Mouse (Mus musculus): ENCODE measurements at regions not wholly inside any gene's neighbourhood (a gene's known extent, or its start where the extent isn't known, plus 50 kb on each side); places are given as distances from the start of the nearest gene placed in this dataset.
"Not testable (repeated sequence)": the region's sequence is repeated elsewhere in the genome, so short reads cannot be mapped to it uniquely, and the experiment has no call there.

GRCm38 (mm10) chr6:67895858-67896257 is 360.3 kb upstream of the Tacstd2 start (continued):
- TF ChIP-seq MAX (IDR thresholded peaks at IDR 0.05; ENCODE audit: low read length) (no peak), MXI1 (IDR thresholded peaks at IDR 0.05; ENCODE audit: low read depth, low read length) (no peak), HCFC1 (IDR thresholded peaks at IDR 0.05; ENCODE audit: low read depth, low read length) (no peak), MAZ (IDR thresholded peaks at IDR 0.05; ENCODE audit: low read depth, low read length) (no peak), JUND (conservative IDR thresholded peaks at IDR 0.05; ENCODE audit: low read depth, low read length) (no peak)

GRCm38 (mm10) chr6:67887586-67887985 is 352.0 kb upstream of the Tacstd2 start:
- no peak for TF ChIP-seq NELFE (IDR thresholded peaks at IDR 0.05; ENCODE audit: low read depth, low read length)
- no peak for TF ChIP-seq TBP (conservative IDR thresholded peaks at IDR 0.05; ENCODE audit: low read depth, low read length)
- TF ChIP-seq MAX (IDR thresholded peaks at IDR 0.05; ENCODE audit: low read length) = no peak
- no peak for TF ChIP-seq POLR2A (IDR thresholded peaks at IDR 0.05; ENCODE audit: low read depth, low read length)
- H3K36me3 ChIP-seq (replicated peaks in 1 of 2; ENCODE audit: control insufficient read depth in 1 of 2, insufficient read depth in 1 of 2, low read length in 1 of 2) = no peaks in the 10 kb centered on the region
- no peaks in the 10 kb centered on the region for H3K4me1 ChIP-seq (ENCODE audit: control insufficient read depth in 1 of 2, insufficient read depth in 2 of 2)
- H3K79me2 ChIP-seq (replicated peaks; ENCODE audit: control insufficient read depth, extremely low read depth, insufficient read depth, poor library complexity, severe bottlenecking) = no peaks in the 10 kb centered on the region
- no peak overlapping the region for H3K27ac ChIP-seq (ENCODE audit: insufficient read depth, low read depth)
- no peaks in the 10 kb centered on the region for H3K9me3 ChIP-seq (replicated peaks; ENCODE audit: low read length)
- no peak overlapping the region for H3K4me2 ChIP-seq (ENCODE audit: insufficient read depth, low read depth, poor library complexity, severe bottlenecking)
- in situ Hi-C loops (cut with MboI; ENCODE audit: low pct_ligation_motif_present, low pct_unique_long_range_greater_than_20kb, low sequenced_read_pairs) = no loop called here
- no peak overlapping the region for H3K4me3 ChIP-seq (replicated peaks in 1 of 3; ENCODE audit: low read depth in 2 of 3, low read length in 2 of 3, poor library complexity in 1 of 3)
- H3K9ac ChIP-seq (ENCODE audit: insufficient read depth, low read depth) = no peak overlapping the region
- no peaks in the 10 kb centered on the region for H3K27me3 ChIP-seq (replicated peaks)
- DNase-seq (ENCODE audit: extremely low read depth) = no peak
- dilution Hi-C loops (cut with MboI; ENCODE audit: extremely low pct_ligation_motif_present, extremely low pct_unique_long_range_greater_than_20kb, low sequenced_read_pairs) = no loop called here

GRCm38 (mm10) chr6:67884893-67885292 is 349.3 kb upstream of the Tacstd2 start:
- dilution Hi-C loops (cut with MboI; ENCODE audit: extremely low pct_ligation_motif_present, extremely low pct_unique_long_range_greater_than_20kb, low sequenced_read_pairs) (no loop called here), in situ Hi-C loops (cut with MboI; ENCODE audit: low pct_ligation_motif_present, low pct_unique_long_range_greater_than_20kb, low sequenced_read_pairs) (no loop called here)

DNA sequence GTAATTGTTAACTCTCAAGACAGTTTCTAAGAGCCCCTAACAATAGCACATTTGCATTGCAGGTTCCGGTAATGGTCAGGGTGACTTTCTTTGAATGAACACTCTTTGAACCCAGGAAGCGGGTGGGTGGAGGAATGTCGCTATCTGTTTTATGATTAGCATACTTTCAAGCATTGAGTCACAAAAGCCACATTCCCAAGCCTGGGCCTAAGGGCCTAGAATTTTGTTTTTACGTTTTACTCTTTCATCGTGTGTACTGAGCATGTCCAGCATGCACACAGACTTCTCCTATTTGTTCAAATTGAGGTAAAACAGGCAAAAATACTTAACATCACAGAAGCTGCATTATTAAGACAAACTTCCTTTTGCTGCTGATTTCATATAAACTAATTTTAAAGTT is 345.9 kb upstream of the Tacstd2 start:
- H3K4me1 ChIP-seq (ENCODE audit: control insufficient read depth in 1 of 2, insufficient read depth in 2 of 2); H3K36me3 ChIP-seq (replicated peaks in 1 of 2; ENCODE audit: control insufficient read depth in 1 of 2, insufficient read depth in 1 of 2, low read length in 1 of 2); H3K27me3 ChIP-seq (replicated peaks); H3K79me2 ChIP-seq (replicated peaks; ENCODE audit: control insufficient read depth, extremely low read depth, insufficient read depth, poor library complexity, severe bottlenecking); dilution Hi-C loops (cut with MboI; ENCODE audit: extremely low pct_ligation_motif_present, extremely low pct_unique_long_range_greater_than_20kb, low sequenced_read_pairs); in situ Hi-C loops (cut with MboI; ENCODE audit: low pct_ligation_motif_present, low pct_unique_long_range_greater_than_20kb, low sequenced_read_pairs); H3K9ac ChIP-seq (ENCODE audit: insufficient read depth, low read depth); H3K27ac ChIP-seq (ENCODE audit: insufficient read depth, low read depth); H3K9me3 ChIP-seq (replicated peaks; ENCODE audit: low read length); H3K4me2 ChIP-seq (ENCODE audit: insufficient read depth, low read depth, poor library complexity, severe bottlenecking); DNase-seq (ENCODE audit: extremely low read depth); H3K4me3 ChIP-seq (replicated peaks in 1 of 3; ENCODE audit: low read depth in 2 of 3, low read length in 2 of 3, poor library complexity in 1 of 3): not testable (repeated sequence)

More at GRCm38 (mm10) chr6:67884893-67885292, 349.3 kb upstream of the Tacstd2 start:
- TF ChIP-seq SMC3 (IDR thresholded peaks at IDR 0.05; ENCODE audit: low read depth, low read length) (peak; percentile 77), SIN3A (IDR thresholded peaks at IDR 0.05; ENCODE audit: low read length) (no peak), RAD21 (IDR thresholded peaks at IDR 0.05; ENCODE audit: low read depth, low read length) (peak; percentile 63), ZKSCAN1 (IDR thresholded peaks at IDR 0.05; ENCODE audit: borderline replicate concordance, low read depth, low read length) (no peak), CTCF (conservative IDR thresholded peaks at IDR 0.05 in 1 of 2, IDR thresholded peaks at IDR 0.05 in 1 of 2; ENCODE audit: low read depth in 2 of 2, low read length in 2 of 2) (peak; percentile 24 to 72; a peak in 3 of 4 replicates)
- H3K4me2 ChIP-seq (ENCODE audit: insufficient read depth, low read depth, poor library complexity, severe bottlenecking) = no peak overlapping the region
- no peak overlapping the region for H3K9ac ChIP-seq (ENCODE audit: insufficient read depth, low read depth)
- peak; percentile 47 for DNase-seq (ENCODE audit: extremely low read depth)
- no peaks in the 10 kb centered on the region for H3K36me3 ChIP-seq (replicated peaks in 1 of 2; ENCODE audit: control insufficient read depth in 1 of 2, insufficient read depth in 1 of 2, low read length in 1 of 2)
- H3K27ac ChIP-seq (ENCODE audit: insufficient read depth, low read depth) = no peak overlapping the region
- no peak overlapping the region for H3K4me3 ChIP-seq (replicated peaks in 1 of 3; ENCODE audit: low read depth in 2 of 3, low read length in 2 of 3, poor library complexity in 1 of 3)
- no peaks in the 10 kb centered on the region for H3K27me3 ChIP-seq (replicated peaks)
- H3K79me2 ChIP-seq (replicated peaks; ENCODE audit: control insufficient read depth, extremely low read depth, insufficient read depth, poor library complexity, severe bottlenecking) = no peaks in the 10 kb centered on the region
- H3K9me3 ChIP-seq (replicated peaks; ENCODE audit: low read length) = no peaks in the 10 kb centered on the region
- H3K4me1 ChIP-seq (ENCODE audit: control insufficient read depth in 1 of 2, insufficient read depth in 2 of 2) = no peaks in the 10 kb centered on the region

Data from CH12.LX (cell line).